Mouse (Mus musculus) limb, embryonic 10.5 days (tissue): ENCODE results near the gene Pnpla1. TPM values are rescaled to one million over a fixed set of nuclear protein-coding genes. Genes with fewer than 3 reads are reported as not detected.

ENCODE experiments used
- DNase-seq: peaks from one replicate; pipeline ENCODE4 v3.0.0-alpha.2; 2017; ENCODE audit warnings: low spot score
- H3K27ac ChIP-seq: fragments of 300-500 bp; sonication (generic); 2 replicates; pipeline ENCODE4 v1.5.1; 2016; ENCODE audit warnings: mild to moderate bottlenecking
- H3K27me3 ChIP-seq: fragments of 300-500 bp; sonication (generic); 2 replicates; pipeline ENCODE4 v1.6.1; 2016; ENCODE audit warnings: low read depth, mild to moderate bottlenecking; ENCODE audit not compliant: poor library complexity, severe bottlenecking
- H3K36me3 ChIP-seq: fragments of 300-500 bp; sonication (generic); 2 replicates; pipeline ENCODE4 v1.6.1; 2016; ENCODE audit warnings: mild to moderate bottlenecking, moderate library complexity
- H3K4me1 ChIP-seq: fragments of 300-500 bp; sonication (generic); 2 replicates; pipeline ENCODE4 v1.6.1; 2016
- H3K4me3 ChIP-seq: fragments of 300-500 bp; sonication (generic); 2 replicates; pipeline ENCODE4 v1.5.1; 2016; ENCODE audit warnings: mild to moderate bottlenecking, moderate library complexity
- H3K9me3 ChIP-seq: fragments of 300-500 bp; sonication (generic); replicated peaks from 2 replicates; pipeline ENCODE4 v1.6.1; 2016; ENCODE audit warnings: mild to moderate bottlenecking
- WGBS: fragments of 180-500 bp; shearing (Covaris S2); methylation state at CpG from one replicate; pipeline ENCODE4 v1.1.7; 2016; 5-methylcytosine and 5-hydroxymethylcytosine counted together
- polyA plus RNA-seq: library from polyadenylated mRNA; unstranded; fragments of >200 nt; fragmentation: Nextera tagmentation; extraction: Ambion mirVana; gene quantifications from 2 replicates; pipeline ENCODE4 v1.2.1, GENCODE M21; 2016

Pnpla1 gene
- polyA plus RNA-seq, 1 experiment from 2014 or later, result 0.03 TPM

- H3K36me3 ChIP-seq, result no peaks in the 10 kb centered on the region
- 89% methylated on average over 10 of the region's 10 CpGs for WGBS
Measured at GRCm38 (mm10) chr17:28936622-28937345, 78.6 kb downstream of the Pnpla1 start.

More at GRCm38 (mm10) chr17:28936622-28937345, 78.6 kb downstream of the Pnpla1 start:
- H3K4me1 ChIP-seq, result no peaks in the 10 kb centered on the region
- no peaks in the 10 kb centered on the region for H3K9me3 ChIP-seq
- no peaks in the 10 kb centered on the region for H3K27me3 ChIP-seq
- peak; percentile 46 for DNase-seq
- no peak overlapping the region for H3K27ac ChIP-seq
- H3K4me3 ChIP-seq, result no peak overlapping the region

Other genes starting within 250 kb of the Pnpla1 start
- gene Srpk1, start 235.7 kb upstream of the Pnpla1 start, polyA plus RNA-seq, result 106 and 110 TPM in 2 replicates
- 0.49 TPM in 1 of 2 replicates, not detected in the other for gene Slc26a8, start 168.2 kb upstream of the Pnpla1 start, polyA plus RNA-seq
- gene Mapk14, start 167.1 kb upstream of the Pnpla1 start, polyA plus RNA-seq, result 47.5 and 50.7 TPM in 2 replicates
- 3.9 and 4.0 TPM in 2 replicates for gene AC170998.1, start 132.3 kb upstream of the Pnpla1 start, polyA plus RNA-seq
- 8.2 and 8.6 TPM in 2 replicates for gene Mapk13, start 89.1 kb upstream of the Pnpla1 start, polyA plus RNA-seq
- 11.6 and 14.0 TPM in 2 replicates for gene Brpf3, start 57.3 kb upstream of the Pnpla1 start, polyA plus RNA-seq
- gene 4930539E08Rik, start 56.9 kb downstream of the Pnpla1 start, polyA plus RNA-seq, result 0.05 and 0.10 TPM in 2 replicates
- 0.24 and 0.45 TPM in 2 replicates for gene Pxt1, start 85.4 kb downstream of the Pnpla1 start, polyA plus RNA-seq
- 121 and 129 TPM in 2 replicates for gene Kctd20, start 93.5 kb downstream of the Pnpla1 start, polyA plus RNA-seq
- gene Stk38, start 149.6 kb downstream of the Pnpla1 start, polyA plus RNA-seq, result 116 and 131 TPM in 2 replicates
- gene Srsf3, start 174.2 kb downstream of the Pnpla1 start, polyA plus RNA-seq, result 820 and 832 TPM in 2 replicates
- gene Cdkn1a, start 232.6 kb downstream of the Pnpla1 start, polyA plus RNA-seq, result 22.2 and 28.8 TPM in 2 replicates